Mouse (Mus musculus) midbrain, postnatal 0 days (tissue): ENCODE measurements around the gene Tmem28. TPM values are rescaled to one million over a fixed set of nuclear protein-coding genes. Genes with fewer than 3 reads are reported as not detected.

Experiments used
- ATAC-seq: fragments of 200-750 bp; cut with Nextera tagmentation; 2 replicates; pipeline ENCODE4 v1.8.0; 2017; ENCODE audit warnings: moderate number of reproducible peaks, mild to moderate bottlenecking, moderate TSS enrichment, moderate library complexity; ENCODE audit not compliant: low FRiP score
- DNase-seq: peaks from one replicate; pipeline ENCODE4 v3.0.0-alpha.2; 2015; ENCODE audit warnings: low spot score
- H3K27ac ChIP-seq: fragments of 300-500 bp; sonication (generic); 2 replicates; pipeline ENCODE4 v1.5.1; 2014; ENCODE audit warnings: low read depth, mild to moderate bottlenecking, low read length, mixed read lengths
- H3K27me3 ChIP-seq: fragments of 300-500 bp; sonication (generic); 2 replicates; pipeline ENCODE4 v1.6.1; 2014; ENCODE audit warnings: low read length, control low read depth, mixed read lengths; ENCODE audit not compliant: insufficient read depth
- H3K36me3 ChIP-seq: fragments of 300-500 bp; sonication (generic); 2 replicates; pipeline ENCODE4 v1.6.1; 2014; ENCODE audit warnings: low read length, control low read depth, mixed read lengths; ENCODE audit not compliant: insufficient read depth
- H3K4me1 ChIP-seq: fragments of 300-500 bp; sonication (generic); 2 replicates; pipeline ENCODE4 v1.6.1; 2014; ENCODE audit warnings: mild to moderate bottlenecking, control low read depth, antibody characterized with exemption, low read length, mixed read lengths; ENCODE audit not compliant: insufficient read depth
- H3K4me2 ChIP-seq: fragments of 300-500 bp; sonication (generic); 2 replicates; pipeline ENCODE4 v1.6.1; 2014; ENCODE audit warnings: low read depth, mild to moderate bottlenecking, low read length, mixed read lengths; ENCODE audit not compliant: poor library complexity, severe bottlenecking
- H3K4me3 ChIP-seq: fragments of 300-500 bp; sonication (generic); 2 replicates; pipeline ENCODE4 v1.5.1; 2014; ENCODE audit warnings: low read depth, mild to moderate bottlenecking, low read length, moderate library complexity
- H3K9ac ChIP-seq: fragments of 300-500 bp; sonication (generic); replicated peaks from 2 replicates; pipeline ENCODE4 v1.6.1; 2014; ENCODE audit warnings: mild to moderate bottlenecking, low read length, moderate library complexity, mixed read lengths; ENCODE audit not compliant: poor library complexity, severe bottlenecking
- H3K9me3 ChIP-seq: fragments of 300-500 bp; sonication (generic); 2 replicates; pipeline ENCODE4 v1.6.1; 2016; ENCODE audit warnings: low read length, control low read depth
- CTCF ChIP-seq: IDR thresholded peaks from 2 replicates; pipeline ENCODE4 v1.5.1; 2016; ENCODE audit warnings: antibody characterized with exemption, mild to moderate bottlenecking
- WGBS: fragments of 180-500 bp; shearing (Covaris S2); extraction: QIAGEN DNeasy Blood & Tissue Kit; methylation state at CpG from one replicate; pipeline ENCODE4 v1.1.7; 2014; 5-methylcytosine and 5-hydroxymethylcytosine counted together
- polyA plus RNA-seq: library from polyadenylated mRNA; unstranded; fragments of >200 nt; fragmentation: Nextera tagmentation; extraction: Ambion mirVana; gene quantifications from 2 replicates; pipeline ENCODE4 v1.2.1, GENCODE M21; 2015
- total RNA-seq: library from RNA; depleted of rRNA; stranded (reverse); fragments of >200 nt; gene quantifications from 2 replicates; pipeline ENCODE4 v1.2.3, GENCODE M21; 2014

Tmem28 gene
- total and polyA plus RNA-seq, 2 experiments from 2014 or later = 1.1 to 10.6 TPM

DNA sequence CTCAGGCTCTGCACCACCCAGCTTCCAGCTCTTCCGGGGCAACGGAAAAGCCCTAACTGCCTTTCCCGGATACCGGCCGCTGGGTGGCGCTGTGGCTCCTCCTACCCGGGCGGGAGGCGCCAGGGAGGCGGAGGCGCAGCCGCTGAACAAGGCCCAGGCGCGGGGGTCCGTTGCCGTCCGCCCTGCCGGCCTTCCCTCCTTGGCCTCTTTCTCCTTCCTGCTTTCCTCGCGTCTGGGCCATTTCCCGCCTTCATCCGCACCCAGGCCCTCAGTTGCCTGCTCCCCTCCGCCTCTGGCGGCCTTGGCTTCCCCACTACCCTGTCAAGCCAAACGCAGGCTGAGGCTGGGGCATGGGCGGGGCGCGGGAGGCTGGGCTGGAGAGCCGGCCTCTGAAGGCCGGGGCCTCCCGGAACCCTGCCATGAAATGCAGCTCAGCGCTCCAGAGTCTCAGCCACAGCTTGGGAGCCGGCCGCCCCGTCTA is 32.5 kb downstream of the Tmem28 start:
- H3K9me3 ChIP-seq = no peaks in the 10 kb centered on the region
- peak; percentile 62 for TF ChIP-seq CTCF
- DNase-seq = peak; percentile 34
- no peaks in the 10 kb centered on the region for H3K4me1 ChIP-seq
- H3K36me3 ChIP-seq = no peaks in the 10 kb centered on the region
- ATAC-seq = peak; percentile 47; the same call in 1 of the 2 replicates
- peaks cover 14% of the 10 kb centered on the region; the same call in 1 of the 2 replicates for H3K27me3 ChIP-seq
- no peak overlapping the region for H3K27ac ChIP-seq
- H3K9ac ChIP-seq = no peak overlapping the region
- H3K4me3 ChIP-seq = no peak overlapping the region
- peak overlapping the region; percentile 20; the same call in 1 of the 2 replicates for H3K4me2 ChIP-seq
- 16% methylated on average over 31 of the region's 35 CpGs for WGBS

DNA sequence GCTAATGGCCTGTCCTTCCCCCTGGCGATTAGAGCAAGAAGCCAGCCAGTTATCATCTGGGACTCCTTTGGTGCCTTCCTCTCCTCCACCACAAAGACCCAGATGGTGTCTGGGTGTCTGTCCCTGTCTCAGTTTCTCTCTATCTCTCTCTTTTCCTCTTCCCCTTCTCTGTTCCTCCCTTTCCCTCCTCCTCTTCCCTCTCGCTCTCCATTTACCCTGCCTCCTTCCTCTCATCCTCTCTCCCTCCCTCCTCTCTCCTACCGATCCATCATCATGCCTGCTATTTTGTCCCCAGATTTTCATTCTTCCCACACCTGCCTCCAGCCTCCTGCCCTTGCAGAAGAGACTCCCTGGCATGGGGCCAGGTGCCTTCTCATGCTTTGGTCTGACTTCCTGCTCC is 33.0 kb downstream of the Tmem28 start:
- ATAC-seq (no peak), DNase-seq (no peak)
- H3K4me2 ChIP-seq = no peak overlapping the region
- no peak for TF ChIP-seq CTCF
- H3K27me3 ChIP-seq = peaks cover 15% of the 10 kb centered on the region; the same call in 1 of the 2 replicates
- no peak overlapping the region for H3K4me3 ChIP-seq
- no peak overlapping the region for H3K9ac ChIP-seq
- WGBS = 71% methylated on average over 2 of the region's 3 CpGs
- no peak overlapping the region for H3K27ac ChIP-seq
- no peaks in the 10 kb centered on the region for H3K36me3 ChIP-seq
- no peaks in the 10 kb centered on the region for H3K9me3 ChIP-seq
- H3K4me1 ChIP-seq = no peaks in the 10 kb centered on the region

DNA sequence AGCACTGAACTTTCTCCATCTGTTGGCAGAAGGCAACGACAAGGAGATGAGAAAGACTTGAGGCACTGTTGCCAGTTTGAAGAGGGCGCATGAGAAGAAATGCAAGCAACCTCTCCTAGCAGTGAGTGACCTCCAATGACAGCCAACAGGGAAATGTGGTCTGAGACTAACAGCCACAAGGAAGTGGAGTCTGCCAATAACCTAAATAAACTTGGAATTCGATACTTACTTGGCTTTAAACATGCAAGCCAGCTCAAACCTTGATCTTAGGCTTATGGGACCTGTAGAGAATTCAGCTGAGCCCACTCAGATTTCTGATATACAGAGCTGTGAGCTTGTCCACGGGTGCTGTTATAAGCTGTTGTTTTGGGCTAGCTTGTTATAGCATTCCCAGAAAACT is 51.4 kb downstream of the Tmem28 start:
- no peak for ATAC-seq
- no peak for TF ChIP-seq CTCF
- Histone ChIP-seq H3K36me3 (no peaks in the 10 kb centered on the region), H3K4me2 (no peak overlapping the region), H3K9ac (no peak overlapping the region), H3K27me3 (0 out of 2 replicates have a peak, but pooled peaks cover 7% of the 10 kb centered on the region), H3K4me1 (no peaks in the 10 kb centered on the region), H3K4me3 (no peak overlapping the region), H3K9me3 (no peaks in the 10 kb centered on the region), H3K27ac (no peak overlapping the region)
- WGBS = 77% methylated on average over 4 of the region's 4 CpGs
- DNase-seq = no peak

DNA sequence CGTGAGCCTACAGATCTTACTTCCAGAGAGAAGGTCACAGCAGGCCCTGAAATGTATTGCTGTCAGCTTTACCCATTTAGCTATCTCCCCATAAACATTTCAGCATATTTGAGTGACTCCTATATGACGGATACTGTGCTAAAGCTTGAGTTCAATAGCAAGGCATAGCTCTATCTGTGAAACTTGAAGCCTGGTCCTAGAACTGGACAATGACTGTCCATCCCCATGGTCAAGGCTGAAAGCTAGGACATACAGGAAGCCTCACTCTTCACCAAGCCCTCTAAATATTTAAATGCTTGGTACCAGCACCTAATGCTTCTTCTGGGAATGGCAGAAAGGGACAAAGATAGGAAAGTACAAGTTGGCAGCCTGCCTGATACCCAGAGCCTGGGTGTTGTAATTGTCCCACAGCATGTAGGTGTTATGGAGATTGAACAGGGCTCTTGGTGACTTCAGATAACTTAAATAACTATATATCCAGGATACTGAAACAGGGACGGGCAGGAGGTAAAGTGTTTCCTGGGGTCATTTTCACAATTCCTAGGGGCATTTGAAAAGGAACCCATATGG is 51.9 kb downstream of the Tmem28 start:
- Histone ChIP-seq H3K4me1 (no peaks in the 10 kb centered on the region), H3K9me3 (no peaks in the 10 kb centered on the region), H3K27ac (no peak overlapping the region), H3K4me2 (no peak overlapping the region), H3K4me3 (no peak overlapping the region), H3K36me3 (no peaks in the 10 kb centered on the region), H3K9ac (no peak overlapping the region), H3K27me3 (0 out of 2 replicates have a peak, but pooled peaks cover 8% of the 10 kb centered on the region)
- no peak for DNase-seq
- WGBS = 82% methylated on average over 3 of the region's 3 CpGs
- ATAC-seq = no peak
- no peak for TF ChIP-seq CTCF

DNA sequence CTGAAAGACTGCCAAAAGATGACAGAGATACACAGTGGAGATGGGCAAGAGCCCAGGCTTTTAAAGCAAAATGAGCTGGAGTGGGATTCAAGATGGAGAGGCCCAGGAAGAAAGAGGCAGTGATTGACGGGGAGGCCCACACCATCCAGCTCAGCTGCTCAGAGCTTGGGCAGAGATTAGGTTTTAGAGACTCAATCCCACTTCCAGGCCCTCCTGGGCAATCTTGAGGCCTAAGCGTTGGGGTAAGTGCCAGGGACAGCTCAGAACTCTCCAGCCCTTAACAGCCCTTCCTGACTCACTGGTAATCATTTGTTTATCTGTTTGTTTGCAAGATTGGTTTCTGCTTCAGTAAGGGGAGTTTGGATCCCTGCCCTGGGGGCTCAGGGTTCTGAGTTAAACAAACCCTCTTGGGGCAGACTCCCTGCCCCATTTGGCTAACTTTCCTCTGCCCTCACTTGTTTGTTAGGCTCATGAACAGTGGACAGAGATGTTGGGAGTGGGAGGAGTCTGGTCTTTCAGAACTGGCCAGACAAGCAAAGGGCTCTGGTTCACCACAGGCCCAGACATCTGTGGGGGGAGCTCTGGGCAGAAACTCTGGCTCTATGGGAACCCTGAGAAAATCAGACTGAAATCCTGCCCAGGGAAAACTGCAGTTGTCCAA is 52.6 kb downstream of the Tmem28 start:
- DNase-seq = peak; percentile 15
- H3K4me3 ChIP-seq = no peak overlapping the region
- no peaks in the 10 kb centered on the region for H3K36me3 ChIP-seq
- 0 out of 2 replicates have a peak, but pooled peaks cover 9% of the 10 kb centered on the region for H3K27me3 ChIP-seq
- 0 out of 2 replicates have a peak, but pooled peaks have one; percentile 47 for ATAC-seq
- no peaks in the 10 kb centered on the region for H3K4me1 ChIP-seq
- TF ChIP-seq CTCF = no peak
- H3K9me3 ChIP-seq = no peaks in the 10 kb centered on the region
- no peak overlapping the region for H3K4me2 ChIP-seq
- no peak overlapping the region for H3K27ac ChIP-seq
- no peak overlapping the region for H3K9ac ChIP-seq
- WGBS = 74% methylated on average over 2 of the region's 2 CpGs

DNA sequence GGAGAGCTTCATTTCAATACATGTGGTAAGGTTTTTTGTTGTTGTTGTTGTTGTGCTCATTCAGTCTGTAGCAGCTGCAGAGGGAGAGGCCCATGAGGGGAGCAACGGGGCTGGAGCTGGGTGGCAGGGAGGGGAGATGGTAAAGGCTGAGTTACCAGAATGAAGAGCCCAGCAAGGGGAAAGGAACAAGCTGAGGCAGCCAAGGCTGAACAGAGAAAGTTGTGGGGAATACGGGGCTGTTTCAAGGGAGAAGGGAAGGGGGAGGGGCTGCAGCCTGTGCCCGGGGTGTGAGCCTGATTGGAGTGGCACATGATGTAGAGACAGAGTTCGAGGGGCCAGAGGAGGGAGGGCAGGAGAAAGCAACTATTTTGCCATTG is 53.1 kb downstream of the Tmem28 start:
- H3K4me3 ChIP-seq = no peak overlapping the region
- DNase-seq = no peak
- no peak overlapping the region for H3K4me2 ChIP-seq
- 46% methylated on average over 4 of the region's 4 CpGs for WGBS
- no peak for ATAC-seq
- 0 out of 2 replicates have a peak, but pooled peaks cover 9% of the 10 kb centered on the region for H3K27me3 ChIP-seq
- no peaks in the 10 kb centered on the region for H3K4me1 ChIP-seq
- no peak overlapping the region for H3K27ac ChIP-seq
- TF ChIP-seq CTCF = no peak
- H3K9ac ChIP-seq = no peak overlapping the region
- no peaks in the 10 kb centered on the region for H3K9me3 ChIP-seq
- H3K36me3 ChIP-seq = no peaks in the 10 kb centered on the region
